Mouse (Mus musculus) adrenal gland, adult 8-10 months (tissue): ENCODE results near the gene Dnajc9. TPM values are rescaled to one million over a fixed set of nuclear protein-coding genes. Genes with fewer than 3 reads are reported as not detected.

Experiments
- DNase-seq: peaks from one replicate; pipeline ENCODE4 v3.0.0; 2022
- total RNA-seq, 4 experiments: library from RNA; stranded (reverse); gene quantifications; 2 replicates each; pipeline ENCODE4 v1.2.4; 2022

Dnajc9 gene
- total RNA-seq, result 10 to 100 TPM; 30.3 to 43.2 (median 34.0) TPM

GRCm38 (mm10) chr14:20388441-20389129, at the start of gene Dnajc9:
Dnajc9 (minus strand) TSS chr14:20388910.
- DNase-seq, result peak; percentile 92

DNA sequence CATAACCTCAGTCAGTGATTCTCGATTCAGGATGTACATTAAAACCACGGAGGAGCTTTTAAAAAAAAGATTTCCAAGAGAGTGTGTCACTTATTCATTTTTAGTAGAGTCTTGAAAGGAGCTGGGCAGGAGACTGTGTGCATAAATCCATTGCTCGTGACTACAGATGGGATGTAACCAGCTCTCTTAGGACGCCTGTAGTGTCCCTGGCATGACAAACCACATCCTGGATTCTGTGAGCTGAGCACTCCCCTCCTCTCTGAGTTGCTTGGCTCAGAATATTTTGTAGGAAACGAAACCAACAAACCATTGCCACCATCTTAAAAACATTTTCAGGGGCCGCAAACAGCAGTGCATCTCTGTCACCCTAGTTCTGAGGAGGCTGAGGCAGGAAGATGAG, 48.3 kb upstream of the Dnajc9 start:
- DNase-seq, result no peak

- DNase-seq, result no peak
Measured at GRCm38 (mm10) chr14:20432420-20432819, 43.7 kb upstream of the Dnajc9 start.

- no peak for DNase-seq
Measured at GRCm38 (mm10) chr14:20431726-20432125, 43.0 kb upstream of the Dnajc9 start.

DNA sequence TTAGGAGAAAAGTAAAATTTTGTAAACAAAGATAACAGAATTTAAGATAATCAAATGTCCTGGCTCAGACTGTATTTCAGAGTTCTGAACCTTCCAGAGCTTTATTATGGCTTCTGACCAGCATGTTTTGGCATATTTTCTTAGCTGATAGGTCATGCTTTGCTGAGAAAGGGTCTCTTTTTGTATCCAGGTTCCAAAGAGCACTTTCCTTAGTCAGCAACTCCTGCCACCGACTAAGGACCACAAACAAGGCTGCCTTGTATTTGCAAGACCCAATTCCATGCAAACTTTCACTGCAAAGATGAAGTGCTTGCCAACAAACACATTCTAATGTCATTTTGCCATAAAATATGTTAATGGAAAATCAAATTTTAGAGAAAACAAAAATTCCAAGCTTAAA, 41.1 kb upstream of the Dnajc9 start:
- DNase-seq, result no peak

- DNase-seq, result no peak
Measured at GRCm38 (mm10) chr14:20428593-20428992, 39.9 kb upstream of the Dnajc9 start.

GRCm38 (mm10) chr14:20423046-20423445, 34.3 kb upstream of the Dnajc9 start:
- DNase-seq, result no peak

DNA sequence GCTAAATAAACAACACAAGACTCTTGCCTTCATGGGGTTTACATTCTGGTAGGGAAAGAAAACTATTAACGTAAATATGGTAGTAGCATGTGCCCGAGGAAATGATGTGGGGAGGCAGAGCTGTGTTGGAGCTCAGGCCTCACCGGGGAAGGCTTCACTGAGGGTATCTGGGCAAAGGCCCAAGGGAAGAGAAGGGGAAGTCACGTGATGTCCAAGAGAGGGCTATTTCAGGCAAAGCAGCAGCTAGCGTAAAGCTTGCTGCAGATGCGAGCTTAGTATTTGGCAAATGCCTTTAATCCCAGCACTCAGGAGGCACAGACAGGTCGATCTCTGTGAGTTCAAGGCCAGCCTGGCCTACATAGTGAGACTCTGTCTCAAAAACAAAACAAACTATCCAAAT, 33.5 kb upstream of the Dnajc9 start:
- no peak for DNase-seq

GRCm38 (mm10) chr14:20400071-20400470, 11.4 kb upstream of the Dnajc9 start:
- no peak for DNase-seq

DNA sequence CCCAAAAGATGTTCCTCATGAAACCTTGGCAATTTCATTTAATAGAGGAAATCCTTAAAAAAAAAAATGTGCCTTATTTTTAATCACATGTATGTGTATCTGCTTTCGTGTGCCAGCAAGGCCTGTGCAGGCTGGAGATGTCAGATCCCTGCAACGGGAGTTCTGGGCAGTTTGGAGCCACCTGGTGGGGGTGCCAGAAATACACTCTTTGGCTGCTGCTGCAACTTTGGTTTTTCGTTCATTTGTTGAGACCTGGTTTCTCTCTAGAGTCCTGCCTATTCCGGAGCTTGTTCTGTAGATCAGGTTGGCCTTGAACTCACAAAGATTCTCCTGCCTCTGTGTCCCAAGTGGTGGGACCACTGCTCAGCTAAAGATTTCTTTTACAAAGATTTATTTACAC, 10.2 kb upstream of the Dnajc9 start:
- no peak for DNase-seq

GRCm38 (mm10) chr14:20397220-20397619, 8.5 kb upstream of the Dnajc9 start:
- no peak for DNase-seq

DNA sequence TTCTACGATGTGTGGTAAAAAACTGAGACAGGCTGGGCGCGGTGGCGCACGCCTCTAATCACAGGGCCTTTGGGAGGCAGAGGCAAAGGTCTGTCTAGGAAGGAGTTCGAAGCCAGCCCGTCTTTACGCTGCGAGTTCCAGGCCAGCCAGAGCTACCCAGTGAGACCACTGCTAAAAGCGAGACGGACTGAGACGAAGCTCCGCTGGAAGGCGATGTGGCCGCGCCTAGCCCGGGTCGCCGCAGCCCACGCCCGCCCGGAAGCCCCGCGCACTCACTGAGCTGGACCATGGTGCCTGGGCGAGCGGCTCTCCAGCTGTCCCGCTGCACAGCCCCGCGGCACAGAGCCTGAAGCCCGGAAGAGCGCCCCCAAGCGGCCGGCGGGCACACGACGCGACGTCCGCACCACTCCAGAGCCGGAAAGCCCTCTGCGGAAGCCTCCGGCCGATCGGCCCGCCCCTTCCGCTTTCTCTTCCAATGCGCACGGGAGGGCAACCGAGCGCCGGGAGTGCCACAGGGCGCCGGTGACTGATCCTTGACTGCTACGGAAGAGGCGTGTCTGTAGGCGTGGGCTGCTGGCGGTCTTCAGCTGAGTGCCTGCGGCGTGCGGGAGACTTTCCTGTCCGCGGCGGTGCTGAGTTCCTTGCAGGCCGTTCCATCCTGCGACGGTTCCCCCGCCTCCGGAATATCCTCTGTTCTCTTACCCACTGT, 4.6 kb upstream of the Dnajc9 start, which contains the start of gene Mrps16:
Gene Mrps16 (minus strand): TSS at position 430 of the 709 bp plus-strand sequence.
- DNase-seq, result peak; percentile 96

DNA sequence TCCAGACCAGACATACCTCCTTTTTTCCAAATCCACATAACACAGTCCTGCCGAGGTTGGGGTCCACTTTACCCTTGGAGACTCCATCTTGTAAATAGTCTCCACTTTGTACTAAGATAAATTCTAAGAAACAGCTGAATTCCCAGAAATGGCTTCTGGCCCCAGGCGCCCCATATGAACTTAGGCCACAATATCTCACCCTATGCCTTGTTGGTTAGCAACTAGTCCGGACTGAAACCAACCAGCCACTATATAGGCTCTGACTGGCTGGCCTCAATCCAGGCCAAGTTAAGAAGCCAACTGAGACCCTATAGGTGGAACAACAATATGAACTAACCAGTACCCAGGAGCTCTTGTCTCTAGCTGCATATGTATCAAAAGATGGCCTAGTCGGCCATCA, 3.6 kb upstream of the Dnajc9 start:
- DNase-seq, result no peak

GRCm38 (mm10) chr14:20389446-20390079, 853 bp upstream of the Dnajc9 start:
- no peak for DNase-seq

GRCm38 (mm10) chr14:20379753-20380430, 8.8 kb downstream of the Dnajc9 start:
- no peak for DNase-seq

- no peak for DNase-seq
Measured at GRCm38 (mm10) chr14:20379087-20379640, 9.5 kb downstream of the Dnajc9 start.

- peak; percentile 55 for DNase-seq
Measured at GRCm38 (mm10) chr14:20378313-20379061, 10.2 kb downstream of the Dnajc9 start.

- DNase-seq, result peak; percentile 72
Measured at GRCm38 (mm10) chr14:20377112-20377521, 11.6 kb downstream of the Dnajc9 start.

DNA sequence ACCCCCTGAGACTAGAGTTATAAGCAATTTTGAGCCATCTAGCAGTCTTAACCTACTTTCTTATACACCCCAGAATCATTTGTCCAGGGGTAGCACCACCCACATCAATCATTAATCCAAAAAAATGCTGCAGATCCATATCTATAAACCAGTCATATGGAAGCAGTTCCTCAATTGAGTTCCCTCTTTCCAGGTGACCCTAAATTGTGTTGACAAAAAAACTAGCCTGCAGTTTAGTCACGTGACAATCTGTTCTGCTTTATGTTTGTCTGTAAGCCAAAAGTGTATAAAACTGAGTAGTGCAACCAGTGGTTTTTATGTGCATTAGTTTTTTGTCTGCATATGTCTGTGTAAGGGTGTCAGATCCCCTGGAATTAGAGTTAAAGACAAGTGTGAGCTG, 16.9 kb downstream of the Dnajc9 start:
- DNase-seq, result no peak

DNA sequence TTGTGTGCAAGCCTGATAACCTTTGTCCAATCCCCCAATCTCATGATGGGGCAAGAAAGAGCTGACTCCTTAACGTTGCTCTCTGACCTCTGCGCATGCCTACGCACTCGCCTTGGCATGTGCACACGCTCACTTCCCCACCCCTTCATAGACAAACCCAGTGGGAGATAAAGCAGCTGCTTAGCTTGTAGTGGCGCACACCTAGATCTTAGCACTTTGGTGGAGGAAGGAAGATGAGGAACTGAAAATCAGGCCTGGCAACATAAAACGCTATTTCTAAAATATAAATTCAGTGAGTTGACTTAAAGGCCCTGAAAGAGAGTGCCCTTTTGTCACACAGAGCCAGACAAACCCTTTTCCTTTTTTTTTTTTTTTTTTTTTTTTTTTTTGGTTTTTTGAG, 17.9 kb downstream of the Dnajc9 start:
- no peak for DNase-seq

DNA sequence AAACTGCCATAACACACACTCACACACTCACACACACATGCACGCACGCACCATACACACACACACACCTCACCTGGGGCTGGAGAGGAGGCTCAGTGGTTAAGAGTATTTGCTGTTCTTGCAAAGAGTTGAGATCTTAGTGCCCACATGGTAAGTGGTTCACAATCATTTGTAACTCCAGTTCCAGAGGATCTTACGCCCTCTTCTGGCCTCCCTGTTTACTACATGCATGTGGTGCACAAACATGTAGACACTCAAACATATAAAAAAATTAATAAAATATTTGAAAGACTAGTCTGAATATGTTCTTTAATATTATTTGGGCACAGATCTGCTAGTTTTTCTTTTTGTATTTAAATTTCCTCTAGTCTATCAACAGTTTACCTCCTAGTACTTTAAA, 20.4 kb downstream of the Dnajc9 start:
- DNase-seq, result no peak

DNA sequence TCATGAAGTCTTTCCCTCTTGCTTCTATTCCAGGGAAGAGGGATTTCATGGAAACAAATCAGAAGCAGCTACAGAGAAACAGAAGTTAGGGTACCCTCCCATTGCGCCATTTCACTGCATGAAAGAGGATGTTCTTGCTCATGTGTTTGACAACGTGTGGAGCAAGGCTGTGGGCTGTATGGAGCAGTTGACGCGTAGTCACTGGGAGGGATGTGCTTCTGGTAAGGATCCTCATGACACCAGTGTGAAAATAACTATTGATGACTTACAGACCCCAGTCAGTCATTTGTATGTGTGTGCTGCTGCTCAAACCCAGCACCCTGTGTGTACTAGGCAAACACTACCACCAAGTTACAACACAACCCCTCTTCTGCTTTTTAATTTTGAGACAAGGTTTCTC, 25.5 kb downstream of the Dnajc9 start:
- no peak for DNase-seq
